Mouse (Mus musculus): ENCODE results near the gene Actrt3.

GRCm38 (mm10) chr3:30573549-30573948 lies 26.2 kb downstream of the Actrt3 start:
- TF ChIP-seq POLR2A (IDR thresholded peaks at IDR 0.05; ENCODE audit: extremely low read depth, insufficient read depth, low read length) (no peak), CTCF (IDR thresholded peaks at IDR 0.05; ENCODE audit: extremely low read depth, insufficient read depth, low read length) (no peak)

All from cortical plate, adult 2 months (tissue).